Mouse (Mus musculus): ENCODE results near the gene Ankrd17.

DNA sequence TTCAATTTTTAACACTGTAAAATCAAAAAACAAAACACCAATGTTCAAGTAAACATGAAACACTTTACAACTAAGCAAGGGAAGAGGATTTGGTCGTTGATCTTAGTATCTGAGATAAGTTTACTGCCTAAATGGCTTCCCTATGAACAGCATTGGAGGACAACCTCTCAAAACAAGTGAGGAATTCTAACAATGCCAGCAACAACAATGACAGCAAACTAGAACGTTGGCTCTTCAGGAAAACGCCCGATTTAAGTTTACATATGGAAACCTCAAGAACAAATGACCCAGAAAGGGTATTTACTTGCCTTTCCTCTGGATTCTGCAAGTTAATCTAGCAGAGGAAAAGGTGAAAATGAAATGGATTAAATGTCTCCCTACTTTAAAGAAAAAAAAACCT is 121.0 kb downstream of the Ankrd17 start:
- no peak for TF ChIP-seq CTCF (IDR thresholded peaks at IDR 0.05)
- no peak for TF ChIP-seq POLR2A (IDR thresholded peaks at IDR 0.05; ENCODE audit: insufficient read depth, low read depth, low read length)
